Mouse (Mus musculus): ENCODE data around the gene Lcmt2.

GRCm38 (mm10) chr2:121139266-121140017, 1.0 kb downstream of the Lcmt2 start:
- TF ChIP-seq CTCF (IDR thresholded peaks at IDR 0.05; ENCODE audit: extremely low read depth, insufficient read depth, insufficient read length, insufficient replicate concordance) (no peak), POLR2A (IDR thresholded peaks at IDR 0.05; ENCODE audit: low read depth, low read length) (no peak)
